Mouse (Mus musculus) megakaryocyte, embryonic 14.5 days (primary cell): ENCODE data around the gene Gda.

ENCODE experiments used
- FLI1 ChIP-seq: IDR thresholded peaks from 2 replicates; pipeline ENCODE4 v1.6.1; 2012; ENCODE audit warnings: low read length, inconsistent platforms, mixed read lengths
- GATA1 ChIP-seq: IDR thresholded peaks from 3 replicates; pipeline ENCODE4 v1.6.1; 2012; ENCODE audit warnings: mixed read lengths, low read length, inconsistent platforms, borderline replicate concordance

DNA sequence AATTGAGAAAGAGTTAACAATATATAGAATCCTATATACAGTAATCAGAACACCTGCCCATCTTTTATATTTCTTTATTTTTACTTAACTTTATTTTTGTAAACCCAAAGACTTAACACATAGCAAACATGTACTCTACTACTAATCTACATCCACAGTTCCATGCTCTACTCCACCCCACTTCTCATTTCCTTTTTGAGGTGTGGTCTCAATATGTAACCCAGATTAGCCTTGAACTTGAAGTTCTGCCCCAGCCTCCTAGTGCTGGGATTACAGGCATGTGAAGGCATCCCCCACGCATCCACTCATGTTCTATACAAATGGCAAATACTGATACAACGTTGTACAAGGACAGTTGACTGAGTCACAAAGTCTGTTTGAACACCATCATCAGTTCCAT lies 40.4 kb downstream of the Gda start:
- TF ChIP-seq GATA1 (no peak), FLI1 (no peak)
